Mouse (Mus musculus): ENCODE data around the gene Filip1. TPM values are rescaled to one million over a fixed set of nuclear protein-coding genes. Genes with fewer than 3 reads are reported as not detected.
A peak's percentile ranks its signal among the peaks of the same experiment; 100 is the strongest.
"Not testable (repeated sequence)": the region's sequence is repeated elsewhere in the genome, so short reads cannot be mapped to it uniquely, and the experiment has no call there.

Gene Filip1
- polyA plus RNA-seq, 1 experiment from 2014 or later, result 1.8 TPM

GRCm38 (mm10) chr9:80026017-80026416, 13.4 kb upstream of the Filip1 start:
- ATAC-seq (replicated peaks; ENCODE audit: low FRiP score) (0 out of 2 replicates have a peak, but pooled peaks have one; percentile 49), DNase-seq (ENCODE audit: low spot score) (no peak)
- H3K4me3 ChIP-seq (ENCODE audit: low read depth, low read length), result no peak overlapping the region
- no peak overlapping the region for H3K4me2 ChIP-seq
- H3K36me3 ChIP-seq (ENCODE audit: control insufficient read depth, insufficient read depth, low read length), result no peaks in the 10 kb centered on the region
- H3K27me3 ChIP-seq (replicated peaks; ENCODE audit: control insufficient read depth, insufficient read depth, low read length), result no peaks in the 10 kb centered on the region
- H3K9ac ChIP-seq (ENCODE audit: low read depth, low read length), result no peak overlapping the region
- H3K4me1 ChIP-seq (replicated peaks; ENCODE audit: control insufficient read depth, insufficient read depth, low read length), result no peaks in the 10 kb centered on the region; the same call in 1 of the 2 replicates
- no peak overlapping the region for H3K27ac ChIP-seq (ENCODE audit: low read depth, low read length)
- WGBS, result 2% methylated on average over 2 of the region's 2 CpGs
- H3K9me3 ChIP-seq (ENCODE audit: control insufficient read depth, low read length), result no peaks in the 10 kb centered on the region

GRCm38 (mm10) chr9:80025347-80025746, 12.7 kb upstream of the Filip1 start:
- not testable (repeated sequence) for H3K4me1 ChIP-seq (replicated peaks; ENCODE audit: control insufficient read depth, insufficient read depth, low read length); H3K27me3 ChIP-seq (replicated peaks; ENCODE audit: control insufficient read depth, insufficient read depth, low read length); H3K36me3 ChIP-seq (ENCODE audit: control insufficient read depth, insufficient read depth, low read length); H3K4me2 ChIP-seq; H3K4me3 ChIP-seq (ENCODE audit: low read depth, low read length); H3K9me3 ChIP-seq (ENCODE audit: control insufficient read depth, low read length); H3K27ac ChIP-seq (ENCODE audit: low read depth, low read length); ATAC-seq (replicated peaks; ENCODE audit: low FRiP score); H3K9ac ChIP-seq (ENCODE audit: low read depth, low read length); DNase-seq (ENCODE audit: low spot score)
- 84% methylated on average over 5 of the region's 5 CpGs for WGBS

- no peak; the same call in 1 of the 2 replicates for ATAC-seq (replicated peaks; ENCODE audit: low FRiP score)
- DNase-seq (ENCODE audit: low spot score), result no peak
- H3K4me3 ChIP-seq (ENCODE audit: low read depth, low read length), result no peak overlapping the region
- no peaks in the 10 kb centered on the region; the same call in 1 of the 2 replicates for H3K4me1 ChIP-seq (replicated peaks; ENCODE audit: control insufficient read depth, insufficient read depth, low read length)
- H3K27me3 ChIP-seq (replicated peaks; ENCODE audit: control insufficient read depth, insufficient read depth, low read length), result no peaks in the 10 kb centered on the region
- no peak overlapping the region for H3K27ac ChIP-seq (ENCODE audit: low read depth, low read length)
- no peaks in the 10 kb centered on the region for H3K36me3 ChIP-seq (ENCODE audit: control insufficient read depth, insufficient read depth, low read length)
- H3K9ac ChIP-seq (ENCODE audit: low read depth, low read length), result no peak overlapping the region
- 62% methylated on average over 8 of the region's 8 CpGs for WGBS
- H3K9me3 ChIP-seq (ENCODE audit: control insufficient read depth, low read length), result no peaks in the 10 kb centered on the region
- no peak overlapping the region for H3K4me2 ChIP-seq
Observed at GRCm38 (mm10) chr9:80022821-80023220, 10.2 kb upstream of the Filip1 start.

- 45% methylated on average over 1 of the region's 1 CpGs for WGBS
- no peak for DNase-seq (ENCODE audit: low spot score)
Observed at GRCm38 (mm10) chr9:80021648-80022047, 9.0 kb upstream of the Filip1 start.

GRCm38 (mm10) chr9:80020429-80020828, 7.8 kb upstream of the Filip1 start:
- H3K27ac ChIP-seq (ENCODE audit: low read depth, low read length), result no peak overlapping the region
- H3K4me3 ChIP-seq (ENCODE audit: low read depth, low read length), result no peak overlapping the region
- H3K36me3 ChIP-seq (ENCODE audit: control insufficient read depth, insufficient read depth, low read length), result no peaks in the 10 kb centered on the region
- no peak overlapping the region for H3K9ac ChIP-seq (ENCODE audit: low read depth, low read length)
- no peak overlapping the region for H3K4me2 ChIP-seq
- no peaks in the 10 kb centered on the region for H3K9me3 ChIP-seq (ENCODE audit: control insufficient read depth, low read length)
- ATAC-seq (replicated peaks; ENCODE audit: low FRiP score), result no peak
- H3K27me3 ChIP-seq (replicated peaks; ENCODE audit: control insufficient read depth, insufficient read depth, low read length), result no peaks in the 10 kb centered on the region
- H3K4me1 ChIP-seq (replicated peaks; ENCODE audit: control insufficient read depth, insufficient read depth, low read length), result no peaks in the 10 kb centered on the region; the same call in 1 of the 2 replicates
- no peak for DNase-seq (ENCODE audit: low spot score)
- WGBS, result 51% methylated on average over 3 of the region's 3 CpGs

More at GRCm38 (mm10) chr9:80021648-80022047, 9.0 kb upstream of the Filip1 start:
- no peak overlapping the region for H3K4me3 ChIP-seq (ENCODE audit: low read depth, low read length)
- no peaks in the 10 kb centered on the region for H3K27me3 ChIP-seq (replicated peaks; ENCODE audit: control insufficient read depth, insufficient read depth, low read length)
- no peak overlapping the region for H3K9ac ChIP-seq (ENCODE audit: low read depth, low read length)
- no peaks in the 10 kb centered on the region for H3K9me3 ChIP-seq (ENCODE audit: control insufficient read depth, low read length)
- H3K27ac ChIP-seq (ENCODE audit: low read depth, low read length), result no peak overlapping the region
- no peak overlapping the region for H3K4me2 ChIP-seq
- no peak for ATAC-seq (replicated peaks; ENCODE audit: low FRiP score)
- H3K36me3 ChIP-seq (ENCODE audit: control insufficient read depth, insufficient read depth, low read length), result no peaks in the 10 kb centered on the region
- H3K4me1 ChIP-seq (replicated peaks; ENCODE audit: control insufficient read depth, insufficient read depth, low read length), result no peaks in the 10 kb centered on the region; the same call in 1 of the 2 replicates

- Histone ChIP-seq H3K9ac (ENCODE audit: low read depth, low read length) (no peak overlapping the region), H3K4me2 (no peak overlapping the region), H3K36me3 (ENCODE audit: control insufficient read depth, insufficient read depth, low read length) (no peaks in the 10 kb centered on the region), H3K4me1 (replicated peaks; ENCODE audit: control insufficient read depth, insufficient read depth, low read length) (no peaks in the 10 kb centered on the region), H3K4me3 (ENCODE audit: low read depth, low read length) (no peak overlapping the region), H3K27me3 (replicated peaks; ENCODE audit: control insufficient read depth, insufficient read depth, low read length) (no peaks in the 10 kb centered on the region), H3K27ac (ENCODE audit: low read depth, low read length) (no peak overlapping the region), H3K9me3 (ENCODE audit: control insufficient read depth, low read length) (no peaks in the 10 kb centered on the region)
- DNase-seq (ENCODE audit: low spot score), result no peak
- no peak for ATAC-seq (replicated peaks; ENCODE audit: low FRiP score)
- 87% methylated on average over 13 of the region's 13 CpGs for WGBS
Observed at GRCm38 (mm10) chr9:80012016-80012415, 635 bp downstream of the Filip1 start.

GRCm38 (mm10) chr9:80002394-80003188, 10.1 kb downstream of the Filip1 start:
- no peaks in the 10 kb centered on the region for H3K4me1 ChIP-seq (replicated peaks; ENCODE audit: control insufficient read depth, insufficient read depth, low read length)
- WGBS, result 52% methylated on average over 14 of the region's 14 CpGs
- no peak overlapping the region for H3K27ac ChIP-seq (ENCODE audit: low read depth, low read length)
- no peaks in the 10 kb centered on the region for H3K27me3 ChIP-seq (replicated peaks; ENCODE audit: control insufficient read depth, insufficient read depth, low read length)
- H3K36me3 ChIP-seq (ENCODE audit: control insufficient read depth, insufficient read depth, low read length), result no peaks in the 10 kb centered on the region
- ATAC-seq (replicated peaks; ENCODE audit: low FRiP score) (peak; percentile 43; the same call in 1 of the 2 replicates), DNase-seq (ENCODE audit: low spot score) (peak; percentile 64)
- H3K4me2 ChIP-seq, result no peak overlapping the region
- H3K9me3 ChIP-seq (ENCODE audit: control insufficient read depth, low read length), result no peaks in the 10 kb centered on the region
- no peak overlapping the region for H3K4me3 ChIP-seq (ENCODE audit: low read depth, low read length)
- H3K9ac ChIP-seq (ENCODE audit: low read depth, low read length), result no peak overlapping the region

GRCm38 (mm10) chr9:79997282-79997681, 15.4 kb downstream of the Filip1 start:
- no peak overlapping the region for H3K4me2 ChIP-seq
- 78% methylated on average over 6 of the region's 6 CpGs for WGBS
- no peak for DNase-seq (ENCODE audit: low spot score)
- H3K9me3 ChIP-seq (ENCODE audit: control insufficient read depth, low read length), result no peaks in the 10 kb centered on the region
- no peak overlapping the region for H3K9ac ChIP-seq (ENCODE audit: low read depth, low read length)
- no peaks in the 10 kb centered on the region for H3K27me3 ChIP-seq (replicated peaks; ENCODE audit: control insufficient read depth, insufficient read depth, low read length)
- ATAC-seq (replicated peaks; ENCODE audit: low FRiP score), result no peak
- no peak overlapping the region for H3K4me3 ChIP-seq (ENCODE audit: low read depth, low read length)
- no peaks in the 10 kb centered on the region for H3K4me1 ChIP-seq (replicated peaks; ENCODE audit: control insufficient read depth, insufficient read depth, low read length)
- H3K36me3 ChIP-seq (ENCODE audit: control insufficient read depth, insufficient read depth, low read length), result no peaks in the 10 kb centered on the region
- no peak overlapping the region for H3K27ac ChIP-seq (ENCODE audit: low read depth, low read length)

GRCm38 (mm10) chr9:79994296-79994695, 18.4 kb downstream of the Filip1 start:
- WGBS, result 85% methylated on average over 5 of the region's 5 CpGs
- H3K27me3 ChIP-seq (replicated peaks; ENCODE audit: control insufficient read depth, insufficient read depth, low read length), result no peaks in the 10 kb centered on the region

More at GRCm38 (mm10) chr9:79994296-79994695, 18.4 kb downstream of the Filip1 start:
- H3K4me3 ChIP-seq (ENCODE audit: low read depth, low read length), result no peak overlapping the region
- no peak overlapping the region for H3K9ac ChIP-seq (ENCODE audit: low read depth, low read length)
- H3K27ac ChIP-seq (ENCODE audit: low read depth, low read length), result no peak overlapping the region
- no peaks in the 10 kb centered on the region for H3K36me3 ChIP-seq (ENCODE audit: control insufficient read depth, insufficient read depth, low read length)
- ATAC-seq (replicated peaks; ENCODE audit: low FRiP score) (no peak), DNase-seq (ENCODE audit: low spot score) (no peak)
- no peaks in the 10 kb centered on the region for H3K4me1 ChIP-seq (replicated peaks; ENCODE audit: control insufficient read depth, insufficient read depth, low read length)
- no peaks in the 10 kb centered on the region for H3K9me3 ChIP-seq (ENCODE audit: control insufficient read depth, low read length)
- no peak overlapping the region for H3K4me2 ChIP-seq

Measured in liver, embryonic 11.5 days (tissue).